Mouse (Mus musculus) midbrain, embryonic 11.5 days (tissue): ENCODE data around the gene Asb11. TPM values are rescaled to one million over a fixed set of nuclear protein-coding genes. Genes with fewer than 3 reads are reported as not detected.

Experiments
- ATAC-seq: fragments of 200-750 bp; cut with Nextera tagmentation; 2 replicates; pipeline ENCODE4 v1.8.0; 2017; ENCODE audit warnings: moderate TSS enrichment, moderate library complexity; ENCODE audit not compliant: low FRiP score
- DNase-seq: peaks from one replicate; pipeline ENCODE4 v3.0.0; 2015; ENCODE audit warnings: low spot score; ENCODE audit errors: missing footprints
- H3K27ac ChIP-seq: fragments of 300-500 bp; sonication (generic); 2 replicates; pipeline ENCODE4 v1.5.1; 2014; ENCODE audit warnings: low read depth, low read length
- H3K27me3 ChIP-seq: fragments of 300-500 bp; sonication (generic); 2 replicates; pipeline ENCODE4 v1.6.1; 2014; ENCODE audit warnings: mild to moderate bottlenecking, low read length, moderate library complexity, mixed read lengths; ENCODE audit not compliant: control insufficient read depth, insufficient read depth
- H3K36me3 ChIP-seq: fragments of 300-500 bp; sonication (generic); 2 replicates; pipeline ENCODE4 v1.6.1; 2014; ENCODE audit warnings: mild to moderate bottlenecking, low read length, moderate library complexity, mixed read lengths; ENCODE audit not compliant: control insufficient read depth, insufficient read depth
- H3K4me1 ChIP-seq: fragments of 300-500 bp; sonication (generic); 2 replicates; pipeline ENCODE4 v1.6.1; 2014; ENCODE audit warnings: low read length; ENCODE audit not compliant: control insufficient read depth, insufficient read depth
- H3K4me2 ChIP-seq: fragments of 300-500 bp; sonication (generic); 2 replicates; pipeline ENCODE4 v1.6.1; 2014; ENCODE audit warnings: mild to moderate bottlenecking, moderate library complexity
- H3K4me3 ChIP-seq: fragments of 300-500 bp; sonication (generic); 2 replicates; pipeline ENCODE4 v1.5.1; 2014; ENCODE audit warnings: low read depth, low read length
- H3K9ac ChIP-seq: fragments of 300-500 bp; sonication (generic); 2 replicates; pipeline ENCODE4 v1.6.1; 2014; ENCODE audit warnings: low read length
- H3K9me3 ChIP-seq: fragments of 300-500 bp; sonication (generic); 2 replicates; pipeline ENCODE4 v1.6.1; 2016; ENCODE audit warnings: low read length; ENCODE audit not compliant: control insufficient read depth
- WGBS: fragments of 180-500 bp; shearing (Covaris S2); extraction: QIAGEN DNeasy Blood & Tissue Kit; methylation state at CpG from one replicate; pipeline ENCODE4 v1.1.7; 2014; 5-methylcytosine and 5-hydroxymethylcytosine counted together
- polyA plus RNA-seq: library from polyadenylated mRNA; unstranded; fragments of >200 nt; fragmentation: Nextera tagmentation; extraction: Ambion mirVana; gene quantifications from 2 replicates; pipeline ENCODE4 v1.2.1, GENCODE M21; 2014

Gene Asb11
- polyA plus RNA-seq, 1 experiment from 2014 or later = not detected

GRCm38 (mm10) chrX:164449201-164449600 is 12.4 kb downstream of the Asb11 start:
- Histone ChIP-seq H3K36me3 (no peaks in the 10 kb centered on the region), H3K9ac (no peak overlapping the region), H3K4me1 (no peaks in the 10 kb centered on the region), H3K9me3 (no peaks in the 10 kb centered on the region), H3K27ac (no peak overlapping the region), H3K27me3 (no peaks in the 10 kb centered on the region; the same call in 1 of the 2 replicates), H3K4me2 (no peak overlapping the region), H3K4me3 (no peak overlapping the region)
- ATAC-seq (no peak), DNase-seq (peak; percentile 89)
- 35% methylated on average over 3 of the region's 3 CpGs for WGBS

GRCm38 (mm10) chrX:164459205-164459878 is 22.5 kb downstream of the Asb11 start:
- H3K9ac ChIP-seq = no peak overlapping the region
- H3K4me1 ChIP-seq = no peaks in the 10 kb centered on the region
- no peak for DNase-seq
- no peaks in the 10 kb centered on the region for H3K27me3 ChIP-seq
- ATAC-seq = no peak
- H3K27ac ChIP-seq = no peak overlapping the region
- no peak overlapping the region for H3K4me2 ChIP-seq
- H3K4me3 ChIP-seq = no peak overlapping the region
- WGBS = 67% methylated on average over 6 of the region's 6 CpGs
- no peaks in the 10 kb centered on the region for H3K9me3 ChIP-seq
- H3K36me3 ChIP-seq = no peaks in the 10 kb centered on the region

GRCm38 (mm10) chrX:164502258-164502657 is 65.5 kb downstream of the Asb11 start:
- no peaks in the 10 kb centered on the region for H3K4me1 ChIP-seq
- DNase-seq (no peak), ATAC-seq (no peak)
- no peak overlapping the region for H3K9ac ChIP-seq
- 61% methylated on average over 2 of the region's 2 CpGs for WGBS
- no peak overlapping the region for H3K4me2 ChIP-seq
- H3K9me3 ChIP-seq = no peaks in the 10 kb centered on the region
- H3K4me3 ChIP-seq = no peak overlapping the region
- peaks cover 2% of the 10 kb centered on the region; the same call in 1 of the 2 replicates for H3K27me3 ChIP-seq
- H3K36me3 ChIP-seq = no peaks in the 10 kb centered on the region
- no peak overlapping the region for H3K27ac ChIP-seq

GRCm38 (mm10) chrX:164505709-164506498 is 69.1 kb downstream of the Asb11 start, which contains the start of gene Asb9:
Gene Asb9 (plus strand): TSS chrX:164506327.
- Histone ChIP-seq H3K9me3 (no peaks in the 10 kb centered on the region), H3K27me3 (peaks cover 2% of the 10 kb centered on the region), H3K9ac (no peak within 1 kb of the TSS), H3K4me3 (no peak within 1 kb of the TSS), H3K4me2 (no peak within 1 kb of the TSS), H3K36me3 (no peaks in the 10 kb centered on the region), H3K27ac (no peak within 1 kb of the TSS), H3K4me1 (no peaks in the 10 kb centered on the region)
- DNase-seq (no peak), ATAC-seq (no peak)
- 68% methylated on average over 10 of the region's 10 CpGs for WGBS

GRCm38 (mm10) chrX:164507068-164507467 is 70.3 kb downstream of the Asb11 start:
- DNase-seq = no peak
- H3K27me3 ChIP-seq = no peaks in the 10 kb centered on the region; the same call in none of the 2 replicates
- no peak overlapping the region for H3K9ac ChIP-seq
- H3K9me3 ChIP-seq = no peaks in the 10 kb centered on the region
- no peak for ATAC-seq
- H3K4me1 ChIP-seq = no peaks in the 10 kb centered on the region
- no peak overlapping the region for H3K4me3 ChIP-seq
- no peak overlapping the region for H3K4me2 ChIP-seq
- H3K27ac ChIP-seq = no peak overlapping the region
- WGBS = 77% methylated on average over 4 of the region's 4 CpGs
- no peaks in the 10 kb centered on the region for H3K36me3 ChIP-seq

- ATAC-seq = no peak
- no peak overlapping the region for H3K4me3 ChIP-seq
Observed at GRCm38 (mm10) chrX:164508728-164509127, 71.9 kb downstream of the Asb11 start.

More at GRCm38 (mm10) chrX:164508728-164509127, 71.9 kb downstream of the Asb11 start:
- Histone ChIP-seq H3K27ac (no peak overlapping the region), H3K27me3 (no peaks in the 10 kb centered on the region; the same call in none of the 2 replicates), H3K9me3 (no peaks in the 10 kb centered on the region), H3K4me1 (no peaks in the 10 kb centered on the region), H3K4me2 (no peak overlapping the region), H3K9ac (no peak overlapping the region), H3K36me3 (no peaks in the 10 kb centered on the region)
- 67% methylated on average over 3 of the region's 3 CpGs for WGBS
- no peak for DNase-seq

Other genes with a start within 250 kb of the Asb11 start
- gene Bmx, start 178.8 kb upstream of the Asb11 start, polyA plus RNA-seq = 0.52 and 0.66 TPM in 2 replicates
- gene Pir, start 167.6 kb upstream of the Asb11 start, polyA plus RNA-seq = 6.4 and 6.7 TPM in 2 replicates
- gene Vegfd, start 63.6 kb upstream of the Asb11 start, polyA plus RNA-seq = 0.79 and 1.0 TPM in 2 replicates
- 15.8 and 17.5 TPM in 2 replicates for gene Piga, start 17.2 kb upstream of the Asb11 start, polyA plus RNA-seq
- gene Asb9, start 69.3 kb downstream of the Asb11 start, polyA plus RNA-seq = 0.37 and 0.63 TPM in 2 replicates